In genomic region chr13:59454001-59454785, GRCm38 (mm10) we compare ENCODE assay signal across 10 mouse cellular contexts.
DNase-seq lines count a peak whose midpoint lies in the region; ATAC-seq lines count a peak whose summit lies in the region.
"Had no signal": no experiment of that assay in that cellular context is flagged by ENCODE, and none has a peak within 500 bp of the region (broad histone marks: within the 10 kb centered on the region; RNA-seq: fewer than 3 reads in every experiment).

No protein-coding gene starts in this region.

- H3K4me2 ChIP-seq in hindbrain, embryonic 16.5 days (ENCODE audit: low read length): no peak overlapping the region
- H3K4me2 ChIP-seq in hindbrain, embryonic 14.5 days (replicated peaks): no peak overlapping the region
- no peak overlapping the region for H3K4me2 ChIP-seq in heart, embryonic 15.5 days
- H3K4me2 ChIP-seq: hindbrain, embryonic 13.5 days had no signal

- ATAC-seq in hindbrain, embryonic 16.5 days: peak; percentile 38; the same call in 1 of the 2 replicates
- no peak for ATAC-seq in hindbrain, embryonic 14.5 days (ENCODE audit: low FRiP score)
- no peak for ATAC-seq in heart, embryonic 15.5 days (replicated peaks; ENCODE audit: insufficient number of reproducible peaks, insufficient read depth, low FRiP score, low read depth)
- ATAC-seq in granulocyte monocyte progenitor cell, adult 5-6 weeks (replicated peaks; ENCODE audit: poor library complexity, severe bottlenecking): no peak
- ATAC-seq: forebrain, embryonic 14.5 days had no signal

- peaks cover 3% of the 10 kb centered on the region for H3K4me1 ChIP-seq in hindbrain, embryonic 16.5 days (ENCODE audit: control insufficient read depth, insufficient read depth, low read depth, low read length)
- no peaks in the 10 kb centered on the region for H3K4me1 ChIP-seq in hindbrain, embryonic 14.5 days (replicated peaks; ENCODE audit: control insufficient read depth, insufficient read depth, low read length)
- peaks cover 21% of the 10 kb centered on the region for H3K4me1 ChIP-seq in heart, embryonic 15.5 days (replicated peaks)

- no peak overlapping the region for H3K9ac ChIP-seq in hindbrain, embryonic 16.5 days (ENCODE audit: low read depth, low read length)
- no peak overlapping the region for H3K9ac ChIP-seq in hindbrain, embryonic 14.5 days
- no peak overlapping the region for H3K9ac ChIP-seq in heart, embryonic 15.5 days
- H3K9ac ChIP-seq: hindbrain, embryonic 13.5 days had no signal

- H3K27me3 ChIP-seq in hindbrain, embryonic 16.5 days (replicated peaks; ENCODE audit: control insufficient read depth, insufficient read depth, low read length): no peaks in the 10 kb centered on the region
- no peaks in the 10 kb centered on the region for H3K27me3 ChIP-seq in hindbrain, embryonic 14.5 days (ENCODE audit: control insufficient read depth, insufficient read depth, low read length)
- H3K27me3 ChIP-seq in heart, embryonic 15.5 days: no peaks in the 10 kb centered on the region
- H3K27me3 ChIP-seq: hindbrain, embryonic 13.5 days had no signal

- H3K27ac ChIP-seq in hindbrain, embryonic 16.5 days (ENCODE audit: low read depth, low read length): peak overlapping the region; percentile 12; the same call in 1 of the 2 replicates
- no peak overlapping the region for H3K27ac ChIP-seq in hindbrain, embryonic 14.5 days
- H3K27ac ChIP-seq in heart, embryonic 15.5 days: 0 out of 2 replicates have a peak overlapping the region, but pooled peaks have one; percentile 31

- DNase-seq in hindbrain, embryonic 14.5 days (ENCODE audit: low spot score): no peak
- peak; percentile 35 for DNase-seq in cerebellum, adult 8-10 months
- peak; percentile 30 to 64 for DNase-seq in kidney, postnatal 4 days
- no peak for DNase-seq in embryo, embryonic 9.5 days (ENCODE audit: extremely low spot score)
- no peak for DNase-seq in lung, postnatal 4 days

- no peak overlapping the region for H3K4me3 ChIP-seq in hindbrain, embryonic 16.5 days (ENCODE audit: low read length)
- H3K4me3 ChIP-seq in hindbrain, embryonic 14.5 days (replicated peaks; ENCODE audit: low read length): no peak overlapping the region
- H3K4me3 ChIP-seq in heart, embryonic 15.5 days: no peak overlapping the region
- H3K4me3 ChIP-seq: hindbrain, embryonic 13.5 days had no signal

- peaks cover 7% of the 10 kb centered on the region for H3K36me3 ChIP-seq in hindbrain, embryonic 16.5 days (ENCODE audit: control insufficient read depth, insufficient read depth, low read length)
- H3K36me3 ChIP-seq in hindbrain, embryonic 14.5 days (replicated peaks; ENCODE audit: control insufficient read depth, insufficient read depth): peaks cover 26% of the 10 kb centered on the region
- no peaks in the 10 kb centered on the region for H3K36me3 ChIP-seq in heart, embryonic 15.5 days

- WGBS in hindbrain, embryonic 16.5 days: 77% methylated on average over 11 of the region's 11 CpGs
- WGBS in hindbrain, embryonic 14.5 days: 78% methylated on average over 11 of the region's 11 CpGs
- 64% methylated on average over 11 of the region's 11 CpGs for WGBS in heart, embryonic 15.5 days

- no peaks in the 10 kb centered on the region for H3K9me3 ChIP-seq in hindbrain, embryonic 16.5 days (ENCODE audit: control insufficient read depth, low read length)
- no peaks in the 10 kb centered on the region for H3K9me3 ChIP-seq in hindbrain, embryonic 14.5 days (ENCODE audit: control insufficient read depth, low read length)
- no peaks in the 10 kb centered on the region for H3K9me3 ChIP-seq in heart, embryonic 15.5 days (replicated peaks)
- H3K9me3 ChIP-seq: hindbrain, embryonic 13.5 days had no signal

Comparison
In these comparisons a context has a peak if more than half of its experiments do, and no peak if none do; other contexts are left out.
1. DNase-seq: peak in cerebellum, adult 8-10 months (single experiment) and kidney, postnatal 4 days (2 of 2); none in hindbrain, embryonic 14.5 days (single experiment), embryo, embryonic 9.5 days (single experiment) and lung, postnatal 4 days (0 of 2).